Mouse (Mus musculus) heart, postnatal 0 days (tissue): ENCODE data around the gene Gstm1. TPM values are rescaled to one million over a fixed set of nuclear protein-coding genes. Genes with fewer than 3 reads are reported as not detected.

Experiments
- ATAC-seq: fragments of 200-750 bp; cut with Nextera tagmentation; 2 replicates; pipeline ENCODE4 v1.8.0; 2017; ENCODE audit warnings: low read depth, moderate number of reproducible peaks, moderate library complexity; ENCODE audit not compliant: insufficient read depth
- DNase-seq: peaks from one replicate; pipeline ENCODE4 v3.0.0-alpha.2; 2016; ENCODE audit warnings: low spot score
- H3K27ac ChIP-seq: fragments of 300-500 bp; sonication (generic); 2 replicates; pipeline ENCODE4 v1.5.1; 2014; ENCODE audit warnings: low read depth, mild to moderate bottlenecking
- H3K27me3 ChIP-seq: fragments of 300-500 bp; sonication (generic); 2 replicates; pipeline ENCODE4 v1.6.1; 2014; ENCODE audit warnings: low read length, mixed read lengths; ENCODE audit not compliant: control insufficient read depth, insufficient read depth
- H3K36me3 ChIP-seq: fragments of 300-500 bp; sonication (generic); replicated peaks from 2 replicates; pipeline ENCODE4 v1.6.1; 2014; ENCODE audit warnings: low read length, mixed read lengths; ENCODE audit not compliant: control insufficient read depth, insufficient read depth
- H3K4me1 ChIP-seq: fragments of 300-500 bp; sonication (generic); 2 replicates; pipeline ENCODE4 v1.6.1; 2014; ENCODE audit warnings: antibody characterized with exemption; ENCODE audit not compliant: control insufficient read depth, insufficient read depth
- H3K4me2 ChIP-seq: fragments of 300-500 bp; sonication (generic); 2 replicates; pipeline ENCODE4 v1.6.1; 2014; ENCODE audit warnings: low read depth, mild to moderate bottlenecking, low read length, moderate library complexity
- H3K4me3 ChIP-seq: fragments of 300-500 bp; sonication (generic); 2 replicates; pipeline ENCODE4 v1.5.1; 2014; ENCODE audit warnings: low read depth, low read length
- H3K9ac ChIP-seq: fragments of 300-500 bp; sonication (generic); replicated peaks from 2 replicates; pipeline ENCODE4 v1.6.1; 2014; ENCODE audit warnings: low read depth, low read length, mixed read lengths
- H3K9me3 ChIP-seq: fragments of 300-500 bp; sonication (generic); replicated peaks from 2 replicates; pipeline ENCODE4 v1.6.1; 2016; ENCODE audit warnings: low read length; ENCODE audit not compliant: control insufficient read depth
- CTCF ChIP-seq: IDR thresholded peaks from 2 replicates; pipeline ENCODE4 v1.5.1; 2016; ENCODE audit warnings: antibody characterized with exemption, control low read depth, low read depth
- EP300 ChIP-seq: IDR thresholded peaks from 2 replicates; pipeline ENCODE4 v1.6.1; 2016; ENCODE audit warnings: antibody characterized with exemption, low read depth
- WGBS: fragments of 180-500 bp; shearing (Covaris S2); extraction: QIAGEN DNeasy Blood & Tissue Kit; methylation state at CpG from one replicate; pipeline ENCODE4 v1.1.7; 2014; 5-methylcytosine and 5-hydroxymethylcytosine counted together
- polyA plus RNA-seq: library from polyadenylated mRNA; unstranded; fragments of >200 nt; fragmentation: Nextera tagmentation; extraction: Ambion mirVana; gene quantifications from 2 replicates; pipeline ENCODE4 v1.2.1, GENCODE M21; 2015
- total RNA-seq: library from RNA; depleted of rRNA; stranded (reverse); fragments of >200 nt; gene quantifications from 2 replicates; pipeline ENCODE4 v1.2.3, GENCODE M21; 2014; ENCODE audit warnings: low replicate concordance

Gstm1 gene
- total and polyA plus RNA-seq, 2 experiments from 2014 or later = 111 to 136 TPM

DNA sequence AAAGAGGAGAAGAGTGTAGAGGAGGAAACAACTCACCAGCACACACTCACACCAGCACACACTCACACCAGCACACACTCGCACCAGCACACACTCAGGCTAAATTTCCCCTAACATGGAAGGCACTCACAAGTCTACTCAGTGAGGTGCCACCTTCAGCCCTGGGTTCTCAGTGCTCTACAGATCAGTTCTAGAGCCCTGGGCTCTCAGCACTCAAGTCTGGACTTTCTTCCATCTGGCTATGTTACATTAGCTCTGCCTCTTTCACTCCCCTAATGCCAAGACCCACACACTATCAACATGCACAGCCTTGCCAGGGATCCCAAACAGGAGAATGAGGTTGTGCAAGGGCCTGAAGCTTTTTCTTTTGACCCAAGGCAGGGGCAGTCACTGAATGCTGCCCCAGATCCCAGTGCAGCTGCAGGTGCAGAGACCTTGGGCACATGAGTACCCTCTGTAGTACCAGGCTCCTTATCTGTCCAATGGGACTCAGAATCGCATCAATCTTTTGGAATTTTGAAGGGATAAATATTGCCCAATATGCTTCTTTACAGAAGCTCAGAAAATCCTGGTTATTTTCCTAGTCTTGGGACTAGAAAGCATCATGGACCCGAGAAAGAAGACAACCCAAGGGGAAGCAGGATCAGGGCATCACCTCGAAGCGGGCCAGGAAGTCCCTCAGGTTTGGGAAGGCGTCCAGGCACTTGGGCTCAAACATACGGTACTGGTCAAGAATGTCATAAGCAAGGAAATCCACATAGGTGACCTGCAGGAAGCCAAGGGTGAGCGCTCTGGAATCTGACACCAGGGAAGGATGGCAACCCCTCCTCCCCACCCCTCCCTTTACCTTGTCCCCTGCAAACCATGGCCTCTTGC lies 3.4 kb downstream of the Gstm1 start:
- TF ChIP-seq CTCF (no peak), EP300 (no peak)
- no peaks in the 10 kb centered on the region for H3K9me3 ChIP-seq
- H3K4me1 ChIP-seq = peaks cover 18% of the 10 kb centered on the region; the same call in 1 of the 2 replicates
- H3K4me3 ChIP-seq = no peak overlapping the region
- H3K36me3 ChIP-seq = no peaks in the 10 kb centered on the region
- no peak for DNase-seq
- WGBS = 86% methylated on average over 7 of the region's 8 CpGs
- H3K9ac ChIP-seq = no peak overlapping the region
- no peak for ATAC-seq
- H3K4me2 ChIP-seq = no peak overlapping the region
- peak overlapping the region; percentile 51 for H3K27ac ChIP-seq
- no peaks in the 10 kb centered on the region for H3K27me3 ChIP-seq

DNA sequence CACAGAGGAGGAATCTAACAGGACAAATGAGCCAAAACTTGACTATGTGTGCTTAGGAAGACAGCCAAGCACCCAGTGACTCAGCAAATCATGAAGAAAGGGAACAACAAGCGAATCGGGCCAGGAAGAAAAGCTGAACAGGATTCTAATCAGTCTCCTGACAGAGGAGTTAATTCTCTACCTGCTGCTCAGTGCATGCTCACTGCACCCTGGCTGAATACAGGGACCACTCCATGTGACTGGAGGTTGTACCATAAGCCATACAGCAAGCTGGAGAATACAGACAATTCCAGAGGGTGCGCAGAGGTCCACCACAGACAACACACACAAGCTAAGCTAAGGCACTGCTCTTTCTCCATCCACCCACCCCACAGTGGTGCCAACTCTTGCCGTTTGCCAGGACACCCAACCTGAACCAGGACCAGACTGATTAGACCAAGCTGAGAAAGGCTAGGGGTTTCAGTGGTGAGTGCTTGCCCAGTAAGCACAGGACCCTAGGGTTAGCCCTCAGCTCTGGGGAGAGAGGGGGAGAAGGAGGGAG lies 4.4 kb downstream of the Gstm1 start:
- WGBS = 72% methylated on average over 4 of the region's 4 CpGs
- H3K4me3 ChIP-seq = no peak overlapping the region
- H3K4me1 ChIP-seq = peaks cover 15% of the 10 kb centered on the region; the same call in 1 of the 2 replicates
- ATAC-seq (no peak), DNase-seq (peak; percentile 47)
- H3K36me3 ChIP-seq = no peaks in the 10 kb centered on the region
- H3K9ac ChIP-seq = no peak overlapping the region
- H3K27me3 ChIP-seq = no peaks in the 10 kb centered on the region
- peak overlapping the region; percentile 28; the same call in 1 of the 2 replicates for H3K4me2 ChIP-seq
- no peaks in the 10 kb centered on the region for H3K9me3 ChIP-seq
- H3K27ac ChIP-seq = peak overlapping the region; percentile 51
- no peak for TF ChIP-seq CTCF
- TF ChIP-seq EP300 = no peak

DNA sequence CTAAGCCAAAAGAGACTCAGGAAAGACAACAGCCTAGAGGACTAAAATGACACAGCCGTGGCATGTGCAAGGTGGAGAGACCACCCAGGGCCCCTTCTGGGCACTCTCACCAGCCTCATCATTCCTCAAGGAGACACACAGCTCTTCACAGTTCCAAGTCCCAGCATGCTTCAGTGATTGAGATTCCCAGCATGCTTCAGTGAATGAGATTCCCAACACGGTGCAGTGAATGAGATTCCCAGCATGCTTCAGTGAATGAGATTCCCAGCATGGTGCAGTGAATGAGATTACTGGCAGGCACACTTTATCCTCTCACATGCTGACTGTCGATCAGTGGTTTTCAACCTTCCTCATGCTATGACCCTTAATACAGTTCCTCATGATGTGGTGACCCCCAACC lies 6.2 kb downstream of the Gstm1 start:
- Histone ChIP-seq H3K4me2 (no peak overlapping the region), H3K9ac (no peak overlapping the region), H3K27me3 (no peaks in the 10 kb centered on the region), H3K4me1 (peaks cover 7% of the 10 kb centered on the region; the same call in 1 of the 2 replicates), H3K4me3 (no peak overlapping the region), H3K27ac (no peak overlapping the region), H3K36me3 (no peaks in the 10 kb centered on the region), H3K9me3 (no peaks in the 10 kb centered on the region)
- whole genome bisulfite sequencing = 56% methylated on average over 3 of the region's 3 CpGs
- DNase-seq (peak; percentile 11), ATAC-seq (no peak)
- TF ChIP-seq EP300 (no peak), CTCF (no peak)

DNA sequence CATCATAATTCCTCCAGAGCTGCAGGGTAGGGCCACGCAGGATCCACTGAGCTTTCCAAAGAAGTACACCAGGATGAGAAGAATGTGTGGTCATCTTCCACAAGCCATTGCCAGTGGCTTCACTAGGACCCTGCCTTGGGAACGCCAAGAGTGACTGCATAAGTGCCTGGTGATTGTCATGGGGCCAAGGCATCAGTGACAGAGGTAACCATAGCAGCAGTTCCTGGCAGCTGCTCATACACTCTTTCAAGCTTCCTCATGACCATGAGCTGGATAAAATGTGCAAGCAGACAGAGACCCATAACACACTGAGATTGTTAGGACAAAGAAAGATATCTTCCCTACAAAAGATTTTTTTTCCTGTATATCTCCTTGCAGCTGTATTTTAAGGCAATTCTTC lies 7.5 kb downstream of the Gstm1 start:
- Histone ChIP-seq H3K27ac (no peak overlapping the region), H3K9me3 (no peaks in the 10 kb centered on the region), H3K36me3 (no peaks in the 10 kb centered on the region), H3K4me2 (no peak overlapping the region), H3K4me1 (peaks cover 7% of the 10 kb centered on the region; the same call in 1 of the 2 replicates), H3K27me3 (no peaks in the 10 kb centered on the region), H3K4me3 (no peak overlapping the region), H3K9ac (no peak overlapping the region)
- ATAC-seq (peak; percentile 84), DNase-seq (peak; percentile 80)
- 43% methylated on average over 2 of the region's 2 CpGs for whole genome bisulfite sequencing
- TF ChIP-seq EP300 (no peak), CTCF (no peak)

DNA sequence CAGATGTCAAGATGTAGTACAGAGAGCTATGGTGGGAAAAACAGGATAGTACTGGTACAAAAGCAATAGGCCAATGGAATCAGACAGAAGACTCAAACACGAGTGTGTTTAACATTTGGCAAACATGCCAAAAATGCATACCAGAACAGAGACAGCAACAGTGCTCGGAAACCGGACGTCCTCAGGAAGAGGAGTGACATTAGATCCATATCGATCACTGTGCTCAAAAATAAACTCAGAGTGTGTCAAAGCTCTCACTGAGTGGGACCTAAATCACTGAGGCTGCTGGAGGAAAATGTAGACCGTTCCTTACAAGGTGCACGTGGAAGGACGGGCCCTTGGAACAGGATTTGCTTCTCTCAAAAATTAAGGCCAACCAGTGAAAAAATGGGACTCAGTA lies 15.8 kb downstream of the Gstm1 start:
- H3K9ac ChIP-seq = no peak overlapping the region
- WGBS = 46% methylated on average over 8 of the region's 8 CpGs

More for the DNA sequence above, 15.8 kb downstream of the Gstm1 start:
- Histone ChIP-seq H3K9me3 (no peaks in the 10 kb centered on the region), H3K4me1 (no peaks in the 10 kb centered on the region), H3K4me2 (no peak overlapping the region), H3K36me3 (no peaks in the 10 kb centered on the region), H3K4me3 (no peak overlapping the region), H3K27me3 (no peaks in the 10 kb centered on the region), H3K27ac (no peak overlapping the region)
- TF ChIP-seq EP300 (no peak), CTCF (no peak)
- ATAC-seq (no peak), DNase-seq (no peak)
